Mouse (Mus musculus): ENCODE measurements around the gene Cd79b. TPM values are rescaled to one million over a fixed set of nuclear protein-coding genes. Genes with fewer than 3 reads are reported as not detected.

The Cd79b gene
- polyA plus RNA-seq, 1 experiment, result 1.7 TPM

DNA sequence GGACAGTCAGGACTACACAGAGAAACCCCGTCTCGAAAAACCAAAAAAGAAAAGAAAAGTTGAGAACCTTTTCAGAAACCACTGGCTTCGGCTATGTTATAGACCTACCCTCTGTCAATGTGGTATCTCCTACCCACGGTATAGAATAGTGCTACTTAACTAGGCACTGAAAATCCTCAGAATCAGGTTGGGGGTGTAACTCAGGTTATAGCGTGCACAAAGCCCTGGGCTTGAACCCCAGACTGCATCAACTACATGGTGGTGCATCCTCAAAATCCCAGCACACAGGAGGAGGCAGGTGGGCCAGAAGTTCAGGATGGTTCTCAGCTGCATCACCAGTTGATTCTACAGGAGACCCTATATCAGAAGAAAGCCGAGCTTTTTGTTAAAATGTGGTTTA lies 40.8 kb downstream of the Cd79b start:
- no peak for DNase-seq (ENCODE audit: low spot score)

DNA sequence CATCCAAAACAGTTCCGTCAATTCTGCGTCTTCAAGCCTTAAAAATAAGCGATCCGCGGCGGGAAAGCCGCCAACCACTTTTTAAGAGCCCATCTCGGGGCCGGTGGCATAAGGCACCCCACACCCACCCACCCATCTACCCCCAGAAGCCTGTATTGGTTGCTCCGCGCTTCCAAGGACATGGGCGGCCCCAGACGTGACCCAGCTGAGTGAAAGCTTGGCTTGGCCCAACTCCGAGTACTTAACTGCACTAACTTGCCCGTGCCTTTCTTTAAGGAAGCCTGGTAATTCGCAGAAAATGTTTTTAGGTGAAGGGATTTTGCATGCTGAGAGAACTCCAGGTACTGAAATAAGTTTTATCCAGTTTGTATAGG lies 41.3 kb downstream of the Cd79b start:
- DNase-seq (ENCODE audit: low spot score), result no peak

GRCm38 (mm10) chr11:106272644-106273310 lies 41.8 kb downstream of the Cd79b start, which contains the start of gene Smarcd2:
TSS of gene Smarcd2 (minus strand) at chr11:106272972.
- DNase-seq (ENCODE audit: low spot score), result peak; percentile 97

DNA sequence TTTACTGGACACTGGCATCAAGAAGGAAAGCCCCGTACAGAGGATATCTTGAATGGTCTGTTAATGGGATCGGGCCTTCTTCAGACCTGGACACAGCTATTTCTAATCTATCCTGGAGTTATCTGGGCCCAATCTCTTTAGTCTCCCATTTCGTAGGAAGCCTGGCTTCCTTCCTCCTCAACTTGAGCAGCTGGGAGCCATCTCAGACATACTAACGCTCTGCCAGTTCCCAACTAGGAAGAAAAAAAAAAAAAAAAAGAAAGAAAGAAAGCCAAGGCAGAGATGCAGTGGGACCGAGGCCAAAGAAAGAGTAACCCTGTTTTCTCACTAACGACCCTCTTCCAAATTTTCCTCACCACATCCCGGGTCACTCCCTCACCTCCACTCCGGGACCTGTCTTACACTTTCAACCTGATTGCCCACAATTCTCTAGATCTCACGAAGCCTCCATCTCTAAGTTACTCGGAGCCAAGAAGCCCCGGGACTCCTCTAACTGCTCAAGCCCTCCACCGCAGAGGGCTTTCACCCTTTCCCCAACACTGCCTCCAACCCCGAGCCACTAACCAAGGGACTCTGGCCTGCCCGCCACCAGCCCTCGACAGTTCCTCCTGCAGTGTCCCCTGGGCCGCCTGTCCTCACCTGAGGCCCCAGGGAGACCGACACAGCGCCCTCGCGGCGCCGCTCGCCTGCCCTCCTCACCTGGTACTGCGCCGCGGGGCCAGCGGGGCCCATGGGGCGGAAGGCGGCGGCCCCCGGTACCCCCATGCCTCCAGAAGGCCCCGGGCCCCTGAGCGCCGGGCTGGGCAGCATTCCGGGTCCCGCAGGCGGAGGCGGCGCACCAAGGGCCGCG lies 42.5 kb downstream of the Cd79b start:
- DNase-seq (ENCODE audit: low spot score), result no peak

- DNase-seq (ENCODE audit: low spot score), result no peak
These were observed 43.3 kb downstream of the Cd79b start for GRCm38 (mm10) chr11:106271131-106271793.

DNA sequence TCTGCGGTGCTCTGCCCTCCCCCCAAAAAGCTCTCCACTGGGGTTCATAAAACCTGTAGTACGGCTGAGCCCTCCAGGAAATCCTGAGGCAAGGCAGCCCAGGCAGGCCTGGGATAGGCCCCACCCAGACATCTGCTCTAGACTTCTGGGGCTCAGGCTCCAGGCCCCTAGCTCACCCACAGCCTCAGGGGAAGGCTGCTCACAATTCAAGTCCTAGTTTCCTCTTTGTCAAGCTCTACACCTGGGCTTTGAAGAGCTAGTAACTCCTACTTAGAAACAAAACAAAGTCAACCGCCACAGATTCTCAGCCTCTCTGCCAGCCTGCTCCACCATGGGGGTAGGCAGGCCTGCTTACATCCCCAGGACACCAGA lies 45.5 kb downstream of the Cd79b start:
- no peak for DNase-seq (ENCODE audit: low spot score)

- DNase-seq (ENCODE audit: low spot score), result peak; percentile 63
These were observed 46.1 kb downstream of the Cd79b start for GRCm38 (mm10) chr11:106268326-106269059.

DNA sequence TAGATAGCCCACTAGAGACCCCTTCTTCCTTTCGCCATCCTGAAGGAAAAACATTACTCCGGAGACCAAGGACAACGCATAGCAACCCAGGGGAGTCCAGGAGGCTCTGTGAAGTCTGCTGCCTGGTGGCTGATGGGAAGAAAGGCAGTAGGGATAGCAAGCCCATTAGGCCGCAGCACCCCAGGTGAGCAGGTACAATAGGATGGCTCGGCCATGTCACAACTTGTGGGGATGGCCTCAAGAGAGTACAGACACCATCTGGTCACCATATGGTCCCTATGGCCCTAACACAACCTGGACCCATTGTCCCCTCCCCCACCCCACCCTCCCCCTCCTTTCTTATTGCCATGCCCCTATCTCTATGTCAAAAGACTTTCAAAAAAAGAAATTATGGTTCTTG lies 46.7 kb downstream of the Cd79b start:
- DNase-seq (ENCODE audit: low spot score), result no peak

GRCm38 (mm10) chr11:106267311-106267852 lies 47.2 kb downstream of the Cd79b start:
- DNase-seq (ENCODE audit: low spot score), result peak; percentile 47

GRCm38 (mm10) chr11:106266431-106266830 lies 48.1 kb downstream of the Cd79b start:
- no peak for DNase-seq (ENCODE audit: low spot score)

- DNase-seq (ENCODE audit: low spot score), result no peak
These were observed 49.0 kb downstream of the Cd79b start for GRCm38 (mm10) chr11:106265570-106265969.

- no peak for DNase-seq (ENCODE audit: low spot score)
These were observed 49.6 kb downstream of the Cd79b start for GRCm38 (mm10) chr11:106264988-106265387.

DNA sequence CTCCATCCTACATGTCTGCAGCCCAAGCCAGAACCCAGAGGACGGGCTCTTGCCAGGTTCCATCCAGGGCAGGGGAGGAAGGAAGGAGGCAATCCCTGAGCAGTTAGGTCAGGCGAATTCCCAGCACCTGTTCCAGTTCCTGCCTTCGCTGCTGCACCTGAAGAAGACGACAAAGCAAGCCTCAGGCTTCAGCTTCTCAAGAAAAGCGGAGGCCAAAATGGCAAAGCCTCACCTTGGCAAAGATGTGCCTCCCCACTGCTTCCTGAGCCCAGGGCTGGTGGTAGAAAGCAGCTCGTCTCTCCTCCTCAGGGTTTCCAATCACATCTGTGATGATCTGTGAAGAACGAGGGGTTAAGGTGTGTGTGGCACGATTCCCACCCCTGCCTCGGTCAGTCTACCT lies 50.6 kb downstream of the Cd79b start:
- DNase-seq (ENCODE audit: low spot score), result no peak

Other genes with a start within 250 kb of the Cd79b start
- 11.3 and 13.1 TPM in 2 replicates for gene Taco1, start 248.7 kb downstream of the Cd79b start, polyA plus RNA-seq (2012; rRNA removed)
- 38.1 and 39.1 TPM in 2 replicates for gene Map3k3, start 230.1 kb downstream of the Cd79b start, polyA plus RNA-seq (2012; rRNA removed)
- not detected in 2 replicates for gene Gm10840, start 153.9 kb downstream of the Cd79b start, polyA plus RNA-seq (2012; rRNA removed)
- 14.8 and 16.5 TPM in 2 replicates for gene Limd2, start 153.9 kb downstream of the Cd79b start, polyA plus RNA-seq (2012; rRNA removed)
- gene Strada, start 112.6 kb downstream of the Cd79b start, polyA plus RNA-seq (2012; rRNA removed), result 27.1 and 29.6 TPM in 2 replicates
- 61.2 and 68.6 TPM in 2 replicates for gene Ccdc47, start 98.4 kb downstream of the Cd79b start, polyA plus RNA-seq (2012; rRNA removed)
- 29.2 and 34.3 TPM in 2 replicates for gene Ddx42, start 97.8 kb downstream of the Cd79b start, polyA plus RNA-seq (2012; rRNA removed)
- gene Ftsj3, start 58.7 kb downstream of the Cd79b start, polyA plus RNA-seq (2012; rRNA removed), result 26.7 and 27.0 TPM in 2 replicates
- 152 and 156 TPM in 2 replicates for gene Psmc5, start 58.6 kb downstream of the Cd79b start, polyA plus RNA-seq (2012; rRNA removed)
- 105 and 110 TPM in 2 replicates for gene Smarcd2, start 41.8 kb downstream of the Cd79b start, polyA plus RNA-seq (2012; rRNA removed)
- 0.11 and 0.19 TPM in 2 replicates for gene Tcam1, start 38.1 kb downstream of the Cd79b start, polyA plus RNA-seq (2012; rRNA removed)
- gene Gh, start 12.9 kb downstream of the Cd79b start, polyA plus RNA-seq (2012; rRNA removed), result not detected in 2 replicates
- 0.10 and 0.19 TPM in 2 replicates for gene Scn4a, start 38.5 kb upstream of the Cd79b start, polyA plus RNA-seq (2012; rRNA removed)
- gene Prr29, start 50.7 kb upstream of the Cd79b start, polyA plus RNA-seq (2012; rRNA removed), result 0.27 and 0.33 TPM in 2 replicates
- gene Icam2, start 73.3 kb upstream of the Cd79b start, polyA plus RNA-seq (2012; rRNA removed), result 13.2 and 16.3 TPM in 2 replicates
- gene Ern1, start 173.1 kb upstream of the Cd79b start, polyA plus RNA-seq (2012; rRNA removed), result 11.6 and 12.0 TPM in 2 replicates